Mouse (Mus musculus): ENCODE data around the gene 1110008P14Rik. TPM values are rescaled to one million over a fixed set of nuclear protein-coding genes. Genes with fewer than 3 reads are reported as not detected.
A peak's percentile ranks its signal among the peaks of the same experiment; 100 is the strongest.

The 1110008P14Rik gene
- total RNA-seq (2021), result 10 to 100 TPM; 43.2 to 50.5 TPM
- long read RNA-seq, experiment 1, transcript 1110008P14Rik-201 (2 exons, 680 nt), result major isoform, 59 of 60 reads
- long read RNA-seq, experiment 1, partial matches to known transcripts, result 0 of 60 reads
- long read RNA-seq, experiment 1, other reads (novel, unspliced or antisense), result 0 of 60 reads
- long read RNA-seq, experiment 2, transcript 1110008P14Rik-201 (2 exons, 680 nt), result major isoform, 44 of 47 reads
- long read RNA-seq, experiment 2, partial matches to known transcripts, result 3 of 47 reads
- long read RNA-seq, experiment 2, other reads (novel, unspliced or antisense), result 0 of 47 reads

DNA sequence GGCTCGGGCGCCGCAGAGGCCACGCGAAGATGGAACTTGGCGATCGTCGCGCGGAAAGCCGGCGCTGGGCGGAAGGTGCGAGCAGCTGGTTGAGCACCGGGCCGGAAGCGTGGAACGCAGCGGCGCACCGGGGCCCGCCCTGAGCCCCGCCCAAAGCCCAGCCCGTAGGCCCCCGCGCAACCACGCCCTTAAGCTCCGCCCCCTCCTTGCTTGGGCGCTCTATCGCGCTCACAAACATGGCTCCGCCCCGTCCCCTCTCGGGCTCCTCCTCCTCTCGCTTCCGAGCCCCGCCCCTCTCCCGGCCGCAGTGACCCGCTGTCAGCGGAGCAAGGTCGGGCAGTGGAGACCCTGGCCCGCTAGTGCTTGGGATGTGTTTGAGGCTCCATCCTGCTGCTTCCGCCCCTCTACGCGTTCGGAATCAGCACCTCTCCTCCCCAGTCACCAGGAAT is at the start of gene 1110008P14Rik:
TSS of gene 1110008P14Rik (minus strand) at position 164 of the 449 bp plus-strand sequence.
- DNase-seq, result peak; percentile 96 to 98

DNA sequence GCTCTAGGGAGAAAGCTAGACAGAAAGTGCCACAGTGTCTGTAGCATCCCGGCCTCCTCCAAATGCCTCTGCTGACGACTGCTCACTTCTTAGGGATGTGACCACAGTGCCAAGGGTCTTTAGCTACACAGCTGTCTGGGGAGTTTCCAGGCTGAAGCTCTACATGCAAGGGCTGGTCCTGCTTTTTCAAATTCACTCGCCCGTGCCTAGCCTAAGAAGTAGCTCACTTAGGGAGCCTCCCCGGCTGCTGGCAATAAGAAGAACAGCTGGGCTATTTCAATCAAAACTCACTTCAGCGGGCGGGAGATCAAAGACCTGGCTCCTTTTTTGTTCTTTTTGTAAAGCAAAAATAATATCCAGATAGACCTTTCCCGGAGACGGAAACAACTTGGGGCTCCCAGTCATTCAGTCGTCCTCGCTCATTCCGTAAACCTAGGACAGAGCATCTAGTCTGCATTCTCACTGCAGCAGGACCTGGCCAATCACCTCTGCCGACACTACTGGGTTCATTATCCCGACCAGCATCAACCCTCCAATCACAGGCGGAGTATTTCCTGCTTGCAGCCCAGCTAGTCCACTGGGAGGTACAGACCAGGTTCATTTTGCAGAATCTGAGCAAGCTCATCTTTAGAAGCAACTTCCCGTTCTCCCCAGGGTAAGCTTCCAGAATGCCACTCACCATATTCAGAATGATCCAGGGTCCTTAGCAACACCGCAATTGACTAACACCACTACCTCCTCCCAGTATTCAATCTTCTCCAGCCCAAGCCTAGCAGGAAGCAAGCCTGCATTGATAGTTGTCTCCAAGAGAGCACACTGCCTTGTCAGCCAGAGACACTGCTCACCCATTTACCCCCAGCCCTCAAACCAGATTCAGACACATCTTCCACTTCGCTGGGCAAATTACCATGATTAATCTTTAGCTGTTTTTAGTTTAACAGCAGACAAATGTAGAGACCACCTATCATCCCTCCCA is 49.3 kb upstream of the 1110008P14Rik start:
- peak; percentile 80 to 84 for DNase-seq

DNA sequence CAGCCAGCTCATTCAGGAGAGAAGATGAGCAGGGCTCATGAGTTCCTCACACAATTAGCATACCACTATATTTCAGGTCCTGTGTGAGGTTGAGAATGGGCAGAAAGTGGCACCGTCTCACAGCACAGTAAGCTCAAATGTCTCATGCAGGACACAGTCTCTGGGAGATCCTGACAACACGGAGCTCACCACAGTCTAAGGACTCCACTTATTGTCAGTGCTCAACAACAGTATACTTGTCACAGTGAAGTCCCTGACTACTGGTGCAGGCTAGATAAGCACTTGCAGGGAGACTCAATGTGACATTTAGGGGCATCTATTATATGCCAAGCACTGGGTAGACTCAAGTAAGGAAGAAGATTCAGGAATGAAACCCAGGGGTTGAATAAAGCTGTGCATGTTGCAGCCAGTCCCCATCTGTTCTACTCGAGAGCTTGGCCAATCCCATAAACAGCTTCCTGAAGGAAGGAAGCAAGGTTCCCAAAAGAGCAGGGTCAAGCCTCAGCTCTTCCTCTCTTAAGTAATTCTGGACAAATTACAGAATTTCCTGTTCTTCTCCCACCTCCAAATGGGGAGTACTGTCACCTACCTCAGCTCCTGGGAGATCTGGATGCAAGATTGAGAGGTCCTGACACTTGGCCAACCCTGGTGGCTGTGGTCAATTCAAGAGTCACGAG is 47.6 kb upstream of the 1110008P14Rik start:
- no peak for DNase-seq

DNA sequence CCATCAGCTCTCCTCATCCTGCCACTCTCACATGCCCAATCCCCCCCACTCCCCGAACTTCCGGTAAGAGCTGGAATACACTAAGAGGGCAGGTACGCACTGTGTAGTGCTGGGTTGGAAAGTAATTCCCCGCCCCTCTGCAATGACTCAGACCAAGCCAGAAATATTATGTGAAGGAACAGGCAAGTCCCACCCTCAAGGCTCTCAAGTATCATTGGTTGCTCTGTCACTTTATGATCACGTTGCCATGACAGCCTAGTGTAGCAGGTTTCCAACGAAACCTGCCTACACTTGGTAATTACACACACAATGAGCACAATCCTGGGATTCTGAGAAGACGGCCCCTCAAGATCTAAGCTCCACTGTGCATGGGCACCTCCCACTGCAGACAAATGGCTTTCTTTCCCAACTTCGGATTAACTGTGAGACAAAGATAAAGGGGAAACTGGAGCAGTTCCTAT is 46.6 kb upstream of the 1110008P14Rik start:
- DNase-seq, result no peak

GRCm38 (mm10) chr2:32427720-32428119 is 46.0 kb upstream of the 1110008P14Rik start:
- DNase-seq, result no peak

- no peak for DNase-seq
Observed at GRCm38 (mm10) chr2:32426141-32426540, 44.4 kb upstream of the 1110008P14Rik start.

GRCm38 (mm10) chr2:32425568-32425967 is 43.8 kb upstream of the 1110008P14Rik start:
- no peak for DNase-seq

DNA sequence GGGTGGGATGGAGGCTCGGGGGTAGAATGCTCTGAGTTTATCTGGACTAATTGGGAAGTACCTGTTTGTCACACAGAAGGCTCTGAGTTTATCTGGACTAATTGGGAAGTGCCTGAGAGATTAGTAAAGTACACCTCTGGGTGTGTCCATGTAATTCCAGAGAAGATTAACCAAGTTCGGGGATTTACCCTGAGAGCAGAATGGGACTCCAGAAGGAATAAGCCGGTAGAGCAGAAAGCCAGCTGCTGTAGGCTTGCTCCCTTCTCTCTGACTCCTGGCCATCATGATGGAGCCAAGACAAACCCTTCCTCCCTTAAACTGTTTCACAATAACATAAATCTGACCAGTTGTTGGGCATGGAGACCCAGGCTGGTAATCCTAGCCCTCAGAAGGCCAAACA is 43.1 kb upstream of the 1110008P14Rik start:
- DNase-seq, result no peak

GRCm38 (mm10) chr2:32423481-32424331 is 42.0 kb upstream of the 1110008P14Rik start:
- peak; percentile 83 to 91 for DNase-seq

DNA sequence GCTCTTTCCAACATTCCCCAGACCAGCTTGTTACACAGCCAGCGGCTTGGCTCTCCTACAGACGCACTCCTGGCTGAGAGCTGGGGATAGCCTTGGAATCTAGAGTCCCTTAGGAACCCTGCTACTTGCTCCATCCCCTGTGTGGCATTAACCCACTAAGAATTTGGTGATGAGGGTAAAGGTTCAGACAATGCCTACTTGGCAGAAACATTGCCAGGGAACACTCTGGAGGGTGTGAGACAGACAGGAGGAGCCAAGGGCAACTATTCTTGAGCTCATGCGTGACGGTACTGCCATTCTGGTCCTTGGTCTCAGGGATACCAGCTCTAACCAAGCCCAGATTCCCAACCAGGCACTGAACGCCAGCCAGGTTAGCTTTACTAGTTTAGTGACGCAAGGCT is 40.1 kb upstream of the 1110008P14Rik start:
- DNase-seq, result peak in 1 of 2 experiments; percentile 43

- peak in 1 of 2 experiments; percentile 55 for DNase-seq
Observed at GRCm38 (mm10) chr2:32420647-32421046, 38.9 kb upstream of the 1110008P14Rik start.

- no peak for DNase-seq
Observed at GRCm38 (mm10) chr2:32420066-32420608, 38.4 kb upstream of the 1110008P14Rik start.

GRCm38 (mm10) chr2:32419359-32419758 is 37.6 kb upstream of the 1110008P14Rik start:
- peak; percentile 86 to 89 for DNase-seq

DNA sequence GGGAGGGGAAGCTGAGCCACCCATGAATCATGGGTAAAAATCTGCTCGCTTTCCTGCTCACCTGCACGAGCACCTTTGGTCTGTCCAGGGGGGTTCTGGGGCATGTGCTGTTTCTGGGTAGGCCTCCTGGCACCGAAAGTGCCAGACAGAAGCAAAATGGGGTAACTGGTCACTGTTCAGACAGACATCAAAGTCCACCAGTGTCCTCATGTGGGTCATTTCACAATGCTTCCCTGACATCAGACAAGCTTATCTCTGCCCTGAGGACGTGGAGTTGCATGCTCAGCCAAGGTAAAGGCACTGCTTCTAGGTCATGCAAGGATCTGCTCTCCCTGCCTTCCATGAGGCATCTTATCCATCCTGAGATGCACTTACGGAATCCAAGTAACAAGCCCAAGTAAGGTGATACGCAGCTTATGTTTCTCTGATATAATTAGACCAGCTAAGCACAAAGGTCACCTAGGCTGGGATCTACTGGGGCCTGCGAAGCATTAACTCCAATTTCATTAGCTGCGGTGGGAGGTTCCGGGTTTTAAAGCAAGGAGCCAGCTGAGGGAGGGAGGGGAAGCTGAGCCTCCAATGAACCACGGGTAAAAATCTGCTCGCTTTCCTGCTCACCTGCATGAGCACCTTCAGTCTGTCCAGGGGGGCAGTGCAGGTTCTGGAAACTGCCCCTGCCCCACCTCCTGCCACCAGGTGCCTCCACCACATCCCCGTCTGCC is 36.9 kb upstream of the 1110008P14Rik start:
- no peak for DNase-seq

- DNase-seq, result no peak
Observed at GRCm38 (mm10) chr2:32417486-32417885, 35.7 kb upstream of the 1110008P14Rik start.

- no peak for DNase-seq
Observed at GRCm38 (mm10) chr2:32416556-32416955, 34.8 kb upstream of the 1110008P14Rik start.

- no peak for DNase-seq
Observed at GRCm38 (mm10) chr2:32415801-32416200, 34.1 kb upstream of the 1110008P14Rik start.

DNA sequence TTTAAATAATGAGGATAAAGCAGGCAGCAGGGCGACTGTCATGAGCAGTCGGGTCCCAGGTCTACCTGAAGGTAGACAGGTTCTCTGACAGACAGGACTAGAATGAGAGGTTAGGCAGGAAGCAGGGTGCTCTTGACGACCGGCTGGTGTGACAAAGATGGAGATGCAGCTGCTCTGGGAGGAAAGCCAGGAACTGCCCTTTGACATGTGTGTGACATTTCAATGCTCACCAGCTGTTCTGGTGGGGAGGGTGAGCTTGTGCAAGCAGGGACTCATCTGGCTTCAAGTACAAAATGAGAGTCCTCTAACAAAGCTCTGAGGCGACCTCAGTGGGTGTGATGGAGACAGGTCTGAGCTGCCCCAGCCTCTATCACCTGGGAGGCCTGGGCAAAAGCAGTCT is 32.2 kb upstream of the 1110008P14Rik start:
- no peak for DNase-seq

GRCm38 (mm10) chr2:32412742-32413531 is 31.2 kb upstream of the 1110008P14Rik start:
- DNase-seq, result no peak
